Mouse (Mus musculus): ENCODE measurements around the gene Macrod2.

Macrod2 gene

DNA sequence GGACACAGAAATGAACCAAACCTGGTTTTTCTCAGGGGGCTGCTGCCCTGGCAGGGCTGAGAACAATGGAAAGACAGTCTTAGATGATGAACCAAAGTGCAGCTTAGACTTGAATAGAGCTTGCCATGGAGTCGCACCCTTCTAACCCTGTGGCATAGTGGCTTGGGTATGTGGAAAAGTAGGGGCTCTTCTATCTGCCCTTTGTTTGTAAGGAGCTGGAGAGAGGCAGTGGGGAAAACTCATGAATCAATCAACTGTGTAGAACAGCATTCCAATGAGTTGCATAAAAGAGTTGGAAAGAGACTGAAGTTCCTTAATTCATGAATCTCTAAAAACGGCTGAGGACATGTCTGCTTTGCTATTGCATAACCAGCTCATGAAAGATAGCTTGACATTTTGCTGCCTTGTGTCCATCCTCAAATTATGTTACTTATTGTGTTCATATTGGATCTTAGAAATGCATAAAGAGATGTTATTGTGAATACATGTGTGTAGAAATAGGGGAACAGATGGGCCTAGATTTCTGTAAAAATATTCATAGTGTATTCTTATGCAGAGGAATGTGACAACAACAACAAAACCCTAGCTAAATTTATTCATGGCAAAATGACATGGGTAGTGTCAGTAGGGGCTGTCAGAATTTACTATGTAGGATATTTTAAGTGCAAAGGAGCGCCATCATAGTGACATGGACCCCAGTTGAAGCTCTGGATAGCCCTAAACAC is 197.6 kb downstream of the Macrod2 start:
- no peak for DNase-seq

GRCm38 (mm10) chr2:140596906-140597305 is 201.8 kb downstream of the Macrod2 start:
- DNase-seq = no peak

- DNase-seq = no peak
Observed at GRCm38 (mm10) chr2:140615451-140615850, 220.3 kb downstream of the Macrod2 start.

DNA sequence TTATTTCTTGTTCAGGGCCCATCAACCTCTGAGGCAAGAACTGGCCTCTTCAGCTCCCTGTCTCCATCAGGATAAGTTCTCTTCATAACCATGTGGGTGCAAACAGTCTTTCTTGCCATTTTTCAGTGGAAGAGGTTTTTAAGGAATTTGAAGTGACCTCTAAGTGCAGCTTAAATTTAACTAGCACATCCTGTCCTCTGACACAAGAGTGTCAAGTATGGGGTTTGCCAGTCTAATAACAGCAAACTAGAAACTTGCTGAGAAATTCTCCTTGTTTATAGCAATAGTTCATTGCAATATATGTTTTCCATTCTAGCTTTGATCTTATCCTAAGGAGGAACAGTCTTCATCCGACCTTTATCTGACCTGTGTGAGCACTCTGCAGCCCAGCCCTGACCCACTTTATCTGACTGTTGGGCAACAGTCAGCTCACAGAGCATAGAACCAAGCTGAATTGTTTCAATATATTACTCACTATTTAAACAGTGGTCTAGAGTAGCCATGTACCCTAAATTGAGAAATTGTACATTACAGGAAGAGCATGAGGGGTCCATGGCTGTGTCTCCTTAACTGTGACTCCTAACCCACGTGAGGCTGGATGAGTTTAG is 226.7 kb downstream of the Macrod2 start:
- DNase-seq = peak in 1 of 2 experiments; percentile 18

DNA sequence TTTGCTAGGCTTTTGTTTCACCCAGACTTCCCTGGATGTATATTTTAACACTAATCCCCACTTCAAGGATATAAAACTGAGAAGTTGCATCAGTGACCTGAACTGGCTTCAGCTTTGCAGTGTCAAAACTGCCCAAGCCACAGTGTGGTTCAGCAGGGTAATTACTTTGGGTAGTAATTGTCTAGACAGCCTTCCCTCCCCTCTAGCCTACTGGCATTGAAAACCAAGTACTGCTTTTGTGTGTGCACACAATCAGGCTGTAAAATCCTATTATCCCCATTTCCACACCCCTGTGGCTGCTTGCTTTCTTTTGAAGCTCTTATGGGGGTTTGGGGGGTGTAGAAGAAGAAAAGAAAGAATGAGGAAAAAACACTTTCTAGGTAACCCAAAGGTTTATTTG is 258.4 kb downstream of the Macrod2 start:
- DNase-seq = no peak

- DNase-seq = no peak
Observed at GRCm38 (mm10) chr2:140653978-140654377, 258.9 kb downstream of the Macrod2 start.

DNA sequence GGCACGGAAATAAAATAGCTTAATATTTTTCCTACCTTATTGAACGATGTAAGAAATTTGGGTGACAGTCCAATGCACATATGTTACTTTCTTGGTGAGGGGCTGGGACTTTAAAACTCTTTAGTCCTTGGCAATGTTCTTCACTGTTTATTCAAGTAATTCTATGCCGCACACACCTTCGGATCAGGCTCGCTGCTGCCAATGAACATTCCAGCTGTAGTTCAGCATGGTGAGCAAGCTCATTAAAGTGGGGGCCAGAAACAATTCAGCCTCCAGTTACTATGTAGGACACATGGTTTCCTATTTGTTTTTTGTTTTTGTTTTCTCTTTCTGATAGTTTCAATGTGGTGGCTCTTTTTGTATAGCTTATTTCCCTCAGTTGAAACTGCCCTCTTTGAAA is 267.6 kb downstream of the Macrod2 start:
- no peak for DNase-seq

DNA sequence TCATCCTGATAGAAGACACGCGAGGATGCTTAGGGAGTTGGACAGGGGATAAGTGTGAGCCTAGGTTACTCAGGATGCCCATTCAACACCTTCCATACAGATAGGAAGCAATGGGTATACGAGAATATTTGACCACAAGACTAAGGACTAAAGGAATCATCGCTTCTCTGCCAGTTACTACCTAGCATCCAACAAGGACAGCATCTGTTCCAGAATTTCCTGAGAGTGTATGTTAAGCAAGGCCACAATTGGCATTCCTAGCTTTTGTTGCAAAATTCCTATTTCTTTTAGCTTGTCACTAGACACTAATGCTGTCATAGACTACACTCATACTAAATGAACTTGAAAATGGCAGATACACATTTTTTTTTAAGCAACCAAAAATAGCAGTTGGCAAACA is 269.3 kb downstream of the Macrod2 start:
- no peak for DNase-seq

GRCm38 (mm10) chr2:140666846-140667245 is 271.7 kb downstream of the Macrod2 start:
- DNase-seq = no peak

GRCm38 (mm10) chr2:140667261-140668047 is 272.3 kb downstream of the Macrod2 start:
- DNase-seq = no peak

GRCm38 (mm10) chr2:140668311-140668710 is 273.2 kb downstream of the Macrod2 start:
- DNase-seq = peak; percentile 70 to 77

- no peak for DNase-seq
Observed at GRCm38 (mm10) chr2:140669081-140669480, 274.0 kb downstream of the Macrod2 start.

DNA sequence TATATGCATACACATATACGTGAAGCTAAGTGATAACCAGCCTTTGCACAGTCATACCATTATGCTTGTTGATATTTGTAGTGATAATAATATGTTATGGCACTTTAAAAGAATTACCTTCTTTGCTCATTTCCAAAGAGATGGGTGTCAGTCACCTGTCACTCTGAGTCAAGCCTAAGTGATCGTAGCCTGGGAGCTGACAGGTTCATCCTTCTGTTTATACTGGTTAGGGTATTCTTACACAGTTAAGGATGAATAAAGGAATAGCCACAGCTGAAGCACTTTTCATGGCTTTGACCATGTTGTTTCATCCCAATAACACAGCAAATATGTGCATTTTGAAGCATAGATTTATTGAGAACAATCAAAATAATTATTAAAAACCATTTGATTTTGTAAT is 274.7 kb downstream of the Macrod2 start:
- DNase-seq = no peak

DNA sequence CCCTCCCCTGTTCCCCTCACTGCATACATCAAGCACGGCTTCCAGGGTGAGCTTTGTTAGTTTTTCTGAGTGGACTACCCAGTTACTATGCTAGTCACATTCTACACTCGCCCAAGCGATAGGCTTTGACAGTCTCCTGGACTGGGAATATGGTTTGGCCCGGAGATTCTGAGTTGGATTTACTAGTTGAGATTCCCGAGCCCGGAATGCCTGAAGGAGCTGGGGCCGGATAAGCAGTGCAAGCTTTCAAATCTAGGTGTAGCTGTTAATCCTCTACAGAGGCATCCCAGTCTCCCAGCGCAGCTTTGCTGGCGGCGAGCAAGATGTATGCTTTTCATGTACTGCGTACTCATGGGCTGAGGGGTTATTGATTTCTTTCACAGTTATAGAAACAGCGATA is 275.3 kb downstream of the Macrod2 start:
- DNase-seq = peak; percentile 34 to 35

DNA sequence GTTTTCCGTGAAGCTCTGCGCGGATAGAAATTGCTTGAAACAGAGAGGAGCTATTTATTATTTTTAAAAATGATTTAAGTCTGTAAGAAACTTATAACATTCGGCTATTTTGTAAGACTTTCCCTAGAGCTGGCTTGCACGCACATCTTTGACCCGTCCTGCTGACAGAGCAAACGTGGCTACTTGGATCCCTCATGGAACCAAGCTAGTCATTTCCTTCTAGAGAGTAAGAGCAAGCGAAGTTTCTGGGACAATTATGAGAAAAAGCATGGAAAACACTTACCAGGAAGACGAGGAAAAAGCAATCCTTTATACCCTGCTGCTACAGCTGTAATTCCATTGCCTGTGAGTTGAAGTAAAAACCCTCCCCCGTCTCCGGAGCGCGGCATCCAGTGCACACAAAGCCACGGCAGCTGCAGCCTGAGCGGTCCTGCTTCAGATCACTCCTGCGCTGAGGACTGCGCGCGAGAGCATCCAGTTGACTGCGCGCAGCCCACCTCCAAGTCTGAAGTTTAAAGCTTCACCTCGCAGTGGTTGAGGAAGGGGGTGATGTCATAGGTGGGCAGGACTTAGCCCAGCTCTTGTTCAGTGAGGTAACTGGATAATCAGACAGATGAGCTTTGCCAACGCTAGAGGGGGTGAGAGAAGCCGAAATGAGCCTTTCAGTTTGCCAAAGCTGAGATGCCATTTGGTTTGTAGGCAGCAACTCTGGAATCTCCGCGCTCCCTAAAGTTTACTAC is 276.0 kb downstream of the Macrod2 start, which contains the start of gene Flrt3:
Flrt3 (minus strand) TSS at position 507 of the 740 bp plus-strand sequence.
- peak; percentile 87 to 89 for DNase-seq

DNA sequence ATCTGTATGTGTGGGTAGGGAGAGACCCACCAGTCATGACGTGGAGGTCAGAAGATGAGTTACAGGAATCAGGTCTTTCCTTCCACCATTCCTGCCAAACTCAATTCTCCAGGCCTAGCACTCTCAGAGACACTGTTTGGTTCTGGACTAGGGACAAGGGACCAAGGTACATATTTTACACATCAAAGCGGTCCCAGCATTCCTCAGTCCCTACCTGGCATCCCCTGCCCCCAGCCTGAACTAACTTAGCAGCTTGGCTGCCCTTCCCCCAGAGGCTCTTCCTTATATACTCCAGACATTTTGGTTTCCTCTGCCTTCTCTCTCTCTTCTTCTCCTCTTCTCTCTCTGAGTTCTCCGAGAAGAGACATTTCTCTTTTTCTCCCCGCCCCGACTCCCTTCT is 278.4 kb downstream of the Macrod2 start:
- no peak for DNase-seq

- no peak for DNase-seq
Observed at GRCm38 (mm10) chr2:140676728-140677127, 281.6 kb downstream of the Macrod2 start.

- DNase-seq = no peak
Observed at GRCm38 (mm10) chr2:140690906-140691305, 295.8 kb downstream of the Macrod2 start.

DNA sequence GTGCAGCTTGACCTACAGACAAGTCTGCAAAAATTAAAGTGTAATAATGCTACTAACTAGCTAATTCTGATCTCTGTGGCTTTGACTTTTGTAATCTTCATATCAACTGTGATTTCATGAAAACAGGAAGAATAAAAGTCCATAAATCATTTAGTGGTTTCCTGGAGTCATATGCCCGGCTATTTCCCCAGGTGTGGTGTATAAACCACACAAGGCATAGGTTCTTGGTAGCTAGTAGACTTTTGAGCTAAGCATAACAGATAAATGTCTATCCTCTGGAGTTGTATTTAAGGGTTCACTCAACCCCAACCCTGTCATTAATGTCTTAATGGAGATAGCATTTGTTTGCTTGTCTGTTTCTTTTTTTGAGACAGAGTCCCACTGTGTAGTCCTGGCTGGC is 296.3 kb downstream of the Macrod2 start:
- DNase-seq = no peak

DNA sequence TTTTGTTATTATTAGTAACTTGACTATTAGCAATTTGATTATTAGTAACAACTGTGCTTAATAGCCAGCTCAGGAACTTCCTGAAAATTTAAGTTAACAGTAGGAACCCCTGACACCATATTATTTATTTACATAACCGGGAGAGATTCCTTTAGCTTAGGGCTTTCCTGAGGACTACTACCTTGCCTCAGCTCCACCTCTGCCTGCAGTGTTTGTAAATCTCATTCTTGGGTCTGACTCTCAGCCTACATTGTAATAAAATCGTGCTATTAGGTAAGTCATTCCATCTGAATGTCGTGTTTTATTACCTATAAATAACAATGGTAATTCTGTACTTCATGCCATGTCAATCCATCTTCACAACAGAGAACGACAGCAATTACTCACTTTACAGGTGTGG is 297.4 kb downstream of the Macrod2 start:
- no peak for DNase-seq

GRCm38 (mm10) chr2:140693845-140694244 is 298.7 kb downstream of the Macrod2 start:
- no peak for DNase-seq

- no peak for DNase-seq
Observed at GRCm38 (mm10) chr2:140698585-140698984, 303.5 kb downstream of the Macrod2 start.

- no peak for DNase-seq
Observed at GRCm38 (mm10) chr2:140703377-140703776, 308.3 kb downstream of the Macrod2 start.

Data from lung, postnatal 4 days (tissue).